Mouse (Mus musculus) kidney, postnatal 4 days (tissue): Measurements from ENCODE around the gene Abi2.

Experiments
- DNase-seq, 2 experiments: peaks; one replicate each; pipeline ENCODE4 v3.0.0; 2021; ENCODE audit warnings: mixed read lengths in 2 of 2

The Abi2 gene

DNA sequence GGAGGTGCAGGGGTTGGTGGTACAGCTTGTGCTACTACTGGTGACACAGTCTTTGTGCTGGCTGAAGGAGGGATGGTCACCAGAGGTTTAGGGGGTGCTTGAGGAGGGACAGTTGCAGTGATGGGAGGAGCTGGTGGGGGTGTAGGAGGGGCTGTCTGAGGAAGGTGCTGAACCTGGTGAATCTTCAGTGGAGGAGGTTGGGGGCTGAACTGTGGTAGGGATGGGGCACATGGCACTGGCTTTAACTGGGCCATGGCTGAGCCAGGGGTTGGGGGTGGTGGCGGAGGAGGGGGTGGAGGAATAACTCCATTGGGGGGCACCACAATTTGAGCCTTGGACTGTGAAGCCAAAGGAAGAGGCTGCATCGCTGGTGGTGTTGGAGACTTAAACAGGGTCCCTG is 80.2 kb downstream of the Abi2 start:
- no peak for DNase-seq

GRCm38 (mm10) chr1:60490510-60490909 is 81.1 kb downstream of the Abi2 start:
- DNase-seq: no peak

DNA sequence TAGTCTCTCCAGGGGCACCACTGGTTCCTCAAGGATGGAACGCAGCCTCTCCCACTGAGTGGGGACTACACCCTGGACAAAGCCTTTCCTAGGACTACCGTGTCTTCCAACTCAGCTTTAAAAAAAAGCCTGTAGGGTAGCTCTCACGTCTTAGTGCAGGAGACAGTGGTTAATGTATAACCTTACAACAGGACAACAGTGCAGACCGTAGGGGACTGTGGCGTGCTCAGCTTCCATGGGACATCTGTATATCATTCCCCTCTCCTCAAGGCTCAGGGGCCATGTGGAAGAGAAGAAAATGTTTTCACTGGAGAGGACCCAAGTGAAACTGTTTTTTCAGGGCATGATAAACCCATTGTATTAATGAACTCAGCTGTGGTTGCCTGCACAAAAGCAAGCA is 83.0 kb downstream of the Abi2 start:
- DNase-seq: no peak

DNA sequence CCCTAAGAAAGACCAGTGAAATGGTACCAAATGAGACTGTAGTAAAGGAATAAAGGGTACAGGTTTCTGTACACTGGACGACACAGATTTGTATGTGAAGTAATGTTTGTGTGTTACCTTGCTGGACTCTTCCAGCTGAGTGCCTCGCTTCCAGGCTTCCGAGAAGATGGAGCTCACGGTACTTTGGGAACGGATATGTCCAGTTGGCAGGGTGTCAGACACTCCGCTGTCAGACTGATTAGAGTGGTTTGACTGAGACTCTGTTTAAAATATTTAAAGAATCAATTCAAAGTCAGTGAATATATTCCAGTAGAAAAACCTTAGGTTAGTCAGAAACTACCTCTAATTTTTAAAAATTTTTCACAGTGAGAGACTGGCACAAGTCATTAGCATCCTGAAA is 84.0 kb downstream of the Abi2 start:
- no peak for DNase-seq

- DNase-seq: no peak
These were observed 94.0 kb downstream of the Abi2 start for GRCm38 (mm10) chr1:60503456-60503855.

GRCm38 (mm10) chr1:60510584-60510983 is 101.2 kb downstream of the Abi2 start:
- no peak for DNase-seq

- DNase-seq: no peak
These were observed 120.7 kb downstream of the Abi2 start for GRCm38 (mm10) chr1:60530107-60530506.

GRCm38 (mm10) chr1:60530636-60531035 is 121.2 kb downstream of the Abi2 start:
- no peak for DNase-seq
